Mouse (Mus musculus): Measurements from ENCODE around the gene Prx.
A peak's percentile ranks its signal among the peaks of the same experiment; 100 is the strongest.
"Not testable (repeated sequence)": the region's sequence is repeated elsewhere in the genome, so short reads cannot be mapped to it uniquely, and the experiment has no call there.

The Prx gene

GRCm38 (mm10) chr7:27486102-27486769 is 12.9 kb upstream of the Prx start:
- no peak for DNase-seq

GRCm38 (mm10) chr7:27486770-27487697 is 12.1 kb upstream of the Prx start, which contains the start of gene Sertad1:
Gene Sertad1 (plus strand): TSS chr7:27486910.
- peak; percentile 100 for DNase-seq

DNA sequence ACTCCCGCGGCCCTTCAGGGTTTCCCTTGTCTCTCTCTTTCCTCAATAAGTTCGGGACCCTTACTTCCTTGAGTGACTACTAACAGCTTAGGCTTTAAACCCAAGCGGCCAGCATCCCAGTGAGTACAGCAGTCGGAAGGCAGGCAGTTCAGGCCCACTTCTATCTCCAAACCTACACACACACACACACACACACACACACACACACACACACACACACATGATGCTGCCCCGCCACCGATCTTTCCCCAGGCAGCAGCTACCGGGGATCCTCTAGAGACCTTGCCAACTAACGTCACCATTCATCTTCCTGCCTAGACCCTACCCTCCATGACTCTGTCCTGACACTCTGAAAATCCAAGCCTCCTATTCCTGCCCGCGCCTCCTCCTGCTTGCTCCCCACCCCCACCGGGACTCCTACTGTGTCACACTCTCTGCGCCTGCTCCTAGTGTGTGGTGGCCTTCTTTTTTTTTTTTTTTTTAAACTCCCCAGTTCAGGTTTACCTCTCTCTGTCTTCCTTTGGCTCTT is 11.3 kb upstream of the Prx start:
- DNase-seq = peak; percentile 79

DNA sequence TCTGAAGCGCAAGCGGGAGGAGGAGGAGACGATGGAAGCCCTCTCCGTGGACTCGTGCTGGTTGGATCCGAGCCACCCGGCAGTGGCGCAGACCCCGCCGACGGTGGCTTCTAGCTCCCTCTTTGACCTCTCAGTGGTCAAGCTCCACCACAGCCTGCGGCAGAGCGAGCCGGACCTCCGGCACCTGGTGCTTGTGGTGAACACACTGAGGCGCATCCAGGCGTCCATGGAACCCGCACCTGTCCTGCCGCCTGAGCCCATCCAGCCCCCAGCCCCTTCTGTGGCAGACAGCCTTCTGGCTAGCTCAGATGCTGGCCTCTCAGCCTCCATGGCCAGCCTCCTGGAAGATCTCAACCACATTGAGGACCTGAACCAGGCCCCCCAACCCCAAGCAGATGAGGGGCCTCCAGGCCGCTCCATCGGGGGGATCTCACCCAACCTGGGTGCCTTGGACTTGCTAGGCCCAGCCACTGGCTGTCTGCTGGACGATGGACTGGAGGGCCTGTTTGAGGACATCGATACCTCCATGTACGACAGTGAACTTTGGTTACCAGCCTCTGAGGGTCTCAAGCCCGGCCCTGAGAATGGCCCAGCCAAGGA is 9.8 kb upstream of the Prx start:
- no peak for DNase-seq

DNA sequence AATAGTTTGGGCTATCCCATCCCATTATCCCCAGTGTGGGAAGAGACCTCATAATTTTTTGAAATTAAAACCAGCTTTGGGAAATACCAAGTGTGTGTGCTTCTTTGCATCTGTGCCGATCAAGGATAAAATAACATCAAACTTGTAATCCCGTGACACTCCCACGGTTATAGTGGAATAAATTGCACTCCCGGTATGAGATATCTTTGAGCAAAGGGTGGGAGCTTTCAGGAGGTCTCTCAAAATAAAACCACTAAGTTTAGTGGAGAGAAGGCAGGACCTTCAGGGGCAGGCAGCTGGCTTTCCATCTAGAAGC is 8.9 kb upstream of the Prx start:
- no peak for DNase-seq

DNA sequence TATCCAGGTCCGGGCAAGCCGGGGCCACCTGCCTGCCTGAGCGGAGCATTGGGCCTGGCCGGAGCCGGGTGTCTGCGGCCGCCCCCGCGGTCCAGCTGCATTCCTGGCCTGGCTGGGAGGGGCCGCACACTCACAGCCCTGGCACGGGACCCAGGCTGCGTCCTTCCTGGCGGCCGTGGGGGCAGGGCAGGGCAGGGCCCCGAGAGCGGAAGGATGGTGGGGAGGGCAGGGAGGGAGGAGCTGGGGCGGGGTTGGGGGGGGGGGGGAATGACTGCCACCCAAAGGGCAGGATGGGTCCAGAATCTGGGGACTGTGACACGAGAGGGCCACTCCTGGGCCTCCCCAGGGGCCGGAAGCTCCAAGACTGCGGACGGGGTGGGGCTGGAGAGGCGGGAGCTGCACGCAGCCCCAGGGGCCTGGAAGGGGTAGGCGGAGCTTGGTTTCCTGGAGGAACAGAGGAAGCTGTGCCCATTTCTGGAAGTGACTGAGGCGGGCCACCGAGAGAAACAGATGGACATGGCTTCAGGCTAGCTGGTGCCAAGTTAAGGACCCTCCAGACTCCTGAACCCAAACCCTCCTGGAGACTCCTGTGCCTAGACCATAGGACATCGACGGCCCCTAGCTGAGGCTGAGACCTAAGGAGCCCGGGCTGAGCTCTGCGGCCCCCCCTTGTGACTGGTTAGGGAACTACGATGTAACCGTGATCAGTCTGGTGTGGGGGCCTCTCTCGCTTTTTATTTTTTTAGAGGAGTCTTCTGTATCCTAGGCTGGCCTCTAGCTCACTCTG is 8.4 kb upstream of the Prx start:
- peak; percentile 93 for DNase-seq

DNA sequence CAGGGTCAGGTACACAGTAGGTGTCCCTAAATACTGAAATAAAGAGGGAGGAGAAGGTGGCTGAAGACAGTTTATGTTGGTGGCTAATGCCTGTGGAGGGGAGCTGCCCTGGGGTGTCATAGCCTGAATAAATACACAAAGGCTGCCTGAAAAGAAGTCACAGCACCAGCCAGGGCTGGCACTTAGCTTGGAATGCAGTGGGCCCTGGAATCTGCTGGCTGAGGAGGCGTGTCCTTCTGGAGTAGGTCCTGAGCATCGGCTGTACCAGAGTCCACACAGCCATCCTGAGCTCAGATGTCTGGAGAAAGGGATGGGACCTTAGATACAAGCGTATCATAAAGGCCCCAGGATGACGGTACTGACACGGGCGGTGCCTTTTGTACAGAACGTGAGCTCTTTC is 7.3 kb upstream of the Prx start:
- DNase-seq = no peak

GRCm38 (mm10) chr7:27493022-27493421 is 6.1 kb upstream of the Prx start:
- DNase-seq = no peak

DNA sequence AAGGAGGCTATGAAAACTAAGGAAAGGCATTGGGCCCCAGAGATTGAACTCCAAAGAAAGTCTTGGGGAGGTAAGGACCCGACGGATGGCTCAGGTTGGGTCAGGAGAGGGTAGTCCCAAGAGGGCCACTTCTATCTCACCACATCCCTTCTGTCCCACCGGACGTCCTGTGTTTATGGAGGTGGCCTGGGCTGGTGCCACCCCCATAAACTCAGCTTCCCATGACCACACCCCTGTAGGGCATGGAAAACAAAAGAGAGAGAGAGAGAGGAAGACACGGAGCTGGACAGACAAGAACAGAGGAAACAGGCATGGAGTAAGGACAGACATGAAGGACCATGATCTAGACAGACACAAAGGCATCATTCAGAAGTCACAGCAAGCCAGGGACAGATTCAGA is 5.7 kb upstream of the Prx start:
- no peak for DNase-seq

- DNase-seq = not testable (repeated sequence)
Observed at GRCm38 (mm10) chr7:27494659-27495367, 4.3 kb upstream of the Prx start.

- DNase-seq = no peak
Observed at GRCm38 (mm10) chr7:27501620-27502019, 2.5 kb downstream of the Prx start.

- no peak for DNase-seq
Observed at GRCm38 (mm10) chr7:27506765-27507370, 7.7 kb downstream of the Prx start.

- DNase-seq = peak; percentile 95
Observed at GRCm38 (mm10) chr7:27507711-27508647, 8.9 kb downstream of the Prx start.

DNA sequence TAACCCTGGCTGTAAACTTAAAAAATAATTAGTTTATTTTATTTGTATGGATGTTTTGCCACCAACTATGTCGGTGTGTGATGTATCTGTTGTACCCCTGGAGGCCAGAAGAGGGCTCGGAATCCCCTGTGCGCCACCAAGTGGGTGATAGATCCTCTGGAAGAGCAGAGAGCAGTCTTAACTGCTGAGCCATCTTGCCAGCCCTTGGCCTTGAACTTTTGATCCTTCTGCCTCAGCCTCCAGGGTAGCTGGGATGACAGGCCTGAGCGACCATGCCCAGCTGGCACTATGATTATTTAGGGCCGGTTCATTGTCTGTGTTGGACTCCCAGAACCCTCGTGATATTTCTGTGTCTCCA is 9.5 kb downstream of the Prx start:
- peak; percentile 68 for DNase-seq

DNA sequence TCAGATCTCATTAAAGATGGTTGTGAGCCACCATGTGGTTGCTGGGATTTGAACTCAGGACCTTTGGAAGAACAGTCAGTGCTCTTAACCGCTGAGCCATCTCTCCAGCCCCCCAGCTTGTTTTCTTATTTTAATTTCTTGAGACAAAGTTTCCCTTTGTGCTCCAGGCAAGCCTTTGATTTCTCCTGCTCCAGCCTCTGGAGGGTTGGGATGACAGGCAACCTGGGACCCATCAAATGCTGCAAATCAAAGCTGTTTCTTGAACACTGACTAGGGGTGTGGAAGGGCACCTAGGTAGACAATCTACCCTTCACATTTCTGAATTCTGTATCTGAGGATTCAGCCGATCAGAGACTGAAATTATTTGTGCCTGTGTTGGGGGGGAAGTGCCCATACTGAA is 11.7 kb downstream of the Prx start:
- DNase-seq = no peak

DNA sequence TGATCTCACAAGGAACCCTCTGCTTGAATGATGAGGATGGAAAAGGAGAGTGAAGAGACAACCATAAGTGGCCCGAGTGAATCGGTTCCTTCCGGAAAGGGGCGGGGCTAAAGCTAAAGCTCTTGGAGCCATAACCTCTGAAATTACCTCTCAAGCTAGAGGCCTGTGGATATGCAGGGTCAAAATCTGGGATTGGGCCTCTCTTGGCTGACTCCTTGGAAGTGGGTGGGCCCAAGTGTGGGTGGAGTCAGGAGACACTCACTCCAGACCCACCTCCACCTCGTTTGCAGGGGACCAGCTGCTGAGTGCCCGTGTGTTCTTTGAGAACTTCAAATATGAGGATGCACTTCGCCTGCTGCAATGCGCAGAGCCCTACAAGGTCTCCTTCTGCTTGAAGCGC is 15.8 kb downstream of the Prx start:
- no peak for DNase-seq

GRCm38 (mm10) chr7:27518314-27518713 is 19.2 kb downstream of the Prx start:
- DNase-seq = no peak

DNA sequence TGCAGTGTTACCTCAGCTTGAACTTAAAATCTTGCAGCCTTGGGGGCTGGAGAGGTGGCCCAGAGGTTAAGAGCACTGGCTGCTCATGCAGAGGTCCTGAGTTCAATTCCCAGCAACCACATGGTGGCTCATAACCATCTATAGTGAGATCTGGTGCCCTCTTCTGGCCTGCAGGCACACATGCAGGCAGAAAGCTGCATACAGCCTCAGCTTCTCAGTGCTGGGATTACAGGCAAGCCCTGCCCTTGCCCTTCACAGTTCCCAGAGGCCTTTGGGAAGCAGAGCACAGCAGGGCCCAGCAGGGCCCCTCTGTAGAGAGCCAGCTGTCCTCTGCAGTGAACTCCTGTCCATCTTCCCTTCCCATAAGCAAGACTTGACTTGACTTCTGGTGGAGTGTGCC is 21.0 kb downstream of the Prx start:
- no peak for DNase-seq

- no peak for DNase-seq
Observed at GRCm38 (mm10) chr7:27520599-27520998, 21.5 kb downstream of the Prx start.

- no peak for DNase-seq
Observed at GRCm38 (mm10) chr7:27522967-27523366, 23.8 kb downstream of the Prx start, which contains the start of gene Hipk4. Gene Hipk4 (plus strand): TSS chr7:27523267.

DNA sequence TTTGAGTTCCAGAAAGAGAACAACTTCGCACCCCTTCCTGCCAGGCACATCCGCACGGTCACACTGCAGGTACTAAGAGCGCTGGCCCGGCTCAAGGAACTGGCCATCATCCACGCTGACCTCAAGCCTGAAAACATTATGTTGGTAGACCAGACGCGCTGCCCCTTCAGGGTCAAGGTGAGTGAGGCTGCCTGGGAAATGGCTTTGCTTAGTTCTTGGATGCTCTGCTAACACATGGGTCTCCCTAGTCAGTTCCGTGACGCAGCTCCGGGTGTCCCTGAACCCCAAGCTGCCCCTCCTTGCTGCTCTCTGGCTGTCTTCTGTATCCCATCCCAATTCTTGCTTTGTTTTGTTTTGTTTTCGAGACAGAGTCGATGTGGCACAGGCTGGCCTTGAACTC is 24.7 kb downstream of the Prx start:
- DNase-seq = no peak

Data from cerebellum, adult 9-10 months (tissue).